Mouse (Mus musculus): ENCODE results near the gene Catsper4. TPM values are rescaled to one million over a fixed set of nuclear protein-coding genes. Genes with fewer than 3 reads are reported as not detected.

Catsper4 gene
- polyA plus RNA-seq, 2 experiments, result not detected

DNA sequence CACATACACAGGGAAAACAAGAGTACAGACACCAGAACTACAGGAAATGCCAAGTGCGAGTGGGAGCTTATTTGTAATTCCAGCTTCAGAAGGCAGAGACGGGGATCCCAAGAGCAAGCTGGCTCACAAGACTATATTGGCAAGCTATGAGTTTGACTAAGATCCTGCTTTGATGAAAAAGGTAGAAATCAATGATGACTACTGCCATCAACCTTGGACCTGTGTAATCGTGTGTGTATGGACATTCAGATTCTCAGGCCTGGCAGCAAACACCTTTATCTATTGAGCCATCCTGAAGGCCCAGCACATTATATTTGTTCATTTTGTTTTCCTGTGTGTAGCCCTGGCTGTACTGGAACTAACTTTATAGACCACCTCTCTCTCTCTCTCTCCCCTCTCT lies 43.5 kb downstream of the Catsper4 start:
- ATAC-seq (ENCODE audit: insufficient read depth) (no peak), DNase-seq (ENCODE audit: low read depth in 3 of 3, low spot score in 3 of 3) (no peak)
- TF ChIP-seq EP300 (IDR thresholded peaks at IDR 0.05; ENCODE audit: low read depth) (no peak), CTCF (IDR thresholded peaks at IDR 0.05; ENCODE audit: low read depth) (no peak)
- 75% methylated on average over 3 of the region's 3 CpGs for WGBS (ENCODE audit: insufficient replicate concordance)
- Histone ChIP-seq H3K9me3 (ENCODE audit: control insufficient read depth, low read length) (no peaks in the 10 kb centered on the region), H3K36me3 (replicated peaks; ENCODE audit: control insufficient read depth, insufficient read depth, low read depth) (peaks cover 2% of the 10 kb centered on the region; the same call in 1 of the 2 replicates), H3K9ac (replicated peaks) (no peak overlapping the region), H3K27me3 (ENCODE audit: control insufficient read depth, insufficient read depth, low read length) (no peaks in the 10 kb centered on the region), H3K27ac (no peak overlapping the region; the same call in 1 of the 2 replicates), H3K4me1 (replicated peaks; ENCODE audit: control insufficient read depth in 2 of 2, insufficient read depth in 2 of 2, low read length in 1 of 2) (peaks cover 28 to 32% of the 10 kb centered on the region in 2 experiments), H3K4me3 (ENCODE audit: insufficient read depth in 1 of 2, low read depth in 2 of 2, low read length in 2 of 2) (no peak overlapping the region), H3K4me2 (ENCODE audit: low read depth) (no peak overlapping the region)

GRCm38 (mm10) chr4:134181825-134182224 lies 45.4 kb downstream of the Catsper4 start:
- Histone ChIP-seq H3K4me1 (replicated peaks; ENCODE audit: control insufficient read depth in 2 of 2, insufficient read depth in 2 of 2, low read length in 1 of 2) (peaks cover 28 to 29% of the 10 kb centered on the region in 2 experiments), H3K27ac (peak overlapping the region; percentile 78), H3K9me3 (ENCODE audit: control insufficient read depth, low read length) (no peaks in the 10 kb centered on the region), H3K4me3 (ENCODE audit: insufficient read depth in 1 of 2, low read depth in 2 of 2, low read length in 2 of 2) (no peak overlapping the region), H3K36me3 (replicated peaks; ENCODE audit: control insufficient read depth, insufficient read depth, low read depth) (peaks cover 2% of the 10 kb centered on the region; the same call in 1 of the 2 replicates), H3K4me2 (ENCODE audit: low read depth) (peak overlapping the region; percentile 34), H3K27me3 (ENCODE audit: control insufficient read depth, insufficient read depth, low read length) (no peaks in the 10 kb centered on the region), H3K9ac (replicated peaks) (peak overlapping the region; percentile 20)
- DNase-seq (ENCODE audit: low read depth in 3 of 3, low spot score in 3 of 3), result no peak
- TF ChIP-seq CTCF (IDR thresholded peaks at IDR 0.05; ENCODE audit: low read depth) (peak; percentile 68), EP300 (IDR thresholded peaks at IDR 0.05; ENCODE audit: low read depth) (no peak)
- peak; percentile 75 for ATAC-seq (ENCODE audit: insufficient read depth)

GRCm38 (mm10) chr4:134181112-134181511 lies 46.1 kb downstream of the Catsper4 start:
- no peak overlapping the region; a peak in 1 of 4 replicates for H3K4me3 ChIP-seq (ENCODE audit: insufficient read depth in 1 of 2, low read depth in 2 of 2, low read length in 2 of 2)
- peak overlapping the region; percentile 78 for H3K27ac ChIP-seq
- peak overlapping the region; percentile 40 for H3K9ac ChIP-seq (replicated peaks)
- ATAC-seq (ENCODE audit: insufficient read depth) (peak; percentile 84), DNase-seq (ENCODE audit: low read depth in 3 of 3, low spot score in 3 of 3) (no peak)
- H3K36me3 ChIP-seq (replicated peaks; ENCODE audit: control insufficient read depth, insufficient read depth, low read depth), result peaks cover 3% of the 10 kb centered on the region
- H3K9me3 ChIP-seq (ENCODE audit: control insufficient read depth, low read length), result no peaks in the 10 kb centered on the region
- WGBS (ENCODE audit: insufficient replicate concordance), result 25% methylated on average over 1 of the region's 1 CpGs
- H3K27me3 ChIP-seq (ENCODE audit: control insufficient read depth, insufficient read depth, low read length), result no peaks in the 10 kb centered on the region
- TF ChIP-seq CTCF (IDR thresholded peaks at IDR 0.05; ENCODE audit: low read depth) (peak; percentile 2; the same call in 1 of the 2 replicates), EP300 (IDR thresholded peaks at IDR 0.05; ENCODE audit: low read depth) (peak; percentile 49)
- peak overlapping the region; percentile 34 for H3K4me2 ChIP-seq (ENCODE audit: low read depth)
- peaks cover 28 to 29% of the 10 kb centered on the region in 2 experiments for H3K4me1 ChIP-seq (replicated peaks; ENCODE audit: control insufficient read depth in 2 of 2, insufficient read depth in 2 of 2, low read length in 1 of 2)

GRCm38 (mm10) chr4:134172391-134172790 lies 54.8 kb downstream of the Catsper4 start:
- DNase-seq (ENCODE audit: low read depth in 3 of 3, low spot score in 3 of 3) (no peak), ATAC-seq (ENCODE audit: insufficient read depth) (no peak)
- H3K9me3 ChIP-seq (ENCODE audit: control insufficient read depth, low read length), result no peaks in the 10 kb centered on the region
- no peak overlapping the region for H3K27ac ChIP-seq
- peaks cover 6% of the 10 kb centered on the region for H3K36me3 ChIP-seq (replicated peaks; ENCODE audit: control insufficient read depth, insufficient read depth, low read depth)
- no peak overlapping the region for H3K9ac ChIP-seq (replicated peaks)
- TF ChIP-seq CTCF (IDR thresholded peaks at IDR 0.05; ENCODE audit: low read depth), result no peak
- no peak for TF ChIP-seq EP300 (IDR thresholded peaks at IDR 0.05; ENCODE audit: low read depth)
- H3K4me2 ChIP-seq (ENCODE audit: low read depth), result no peak overlapping the region
- 74% methylated on average over 3 of the region's 3 CpGs for WGBS (ENCODE audit: insufficient replicate concordance)
- no peaks in the 10 kb centered on the region for H3K4me1 ChIP-seq (replicated peaks; ENCODE audit: control insufficient read depth in 2 of 2, insufficient read depth in 2 of 2, low read length in 1 of 2)
- H3K27me3 ChIP-seq (ENCODE audit: control insufficient read depth, insufficient read depth, low read length), result no peaks in the 10 kb centered on the region
- no peak overlapping the region for H3K4me3 ChIP-seq (ENCODE audit: insufficient read depth in 1 of 2, low read depth in 2 of 2, low read length in 2 of 2)

DNA sequence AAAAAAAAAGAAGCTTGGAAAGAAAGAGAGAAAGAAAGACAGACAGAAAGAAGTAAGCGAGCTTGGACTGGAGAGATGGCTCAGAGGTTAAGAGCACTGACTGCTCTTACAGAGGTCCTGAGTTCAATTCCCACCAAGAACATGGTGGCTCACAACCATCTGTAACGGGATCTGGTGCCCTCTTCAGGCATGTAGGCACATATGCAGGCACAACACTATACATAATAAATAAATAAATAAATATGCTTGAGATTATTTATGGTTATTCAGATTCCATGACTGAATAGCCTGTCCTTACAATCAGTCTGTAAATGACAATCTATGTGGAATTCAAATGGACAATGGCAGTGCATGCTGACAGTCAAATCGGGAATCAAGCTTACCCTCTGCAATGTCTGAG lies 60.3 kb downstream of the Catsper4 start:
- H3K4me1 ChIP-seq (replicated peaks; ENCODE audit: control insufficient read depth in 2 of 2, insufficient read depth in 2 of 2, low read length in 1 of 2), result peaks cover 16% of the 10 kb centered on the region in 2 experiments
- H3K27ac ChIP-seq, result no peak overlapping the region
- H3K4me2 ChIP-seq (ENCODE audit: low read depth), result no peak overlapping the region
- H3K27me3 ChIP-seq (ENCODE audit: control insufficient read depth, insufficient read depth, low read length), result no peaks in the 10 kb centered on the region
- no peak for DNase-seq (ENCODE audit: low read depth in 3 of 3, low spot score in 3 of 3)
- no peak for ATAC-seq (ENCODE audit: insufficient read depth)
- 84% methylated on average over 3 of the region's 3 CpGs for WGBS (ENCODE audit: insufficient replicate concordance)
- no peak for TF ChIP-seq EP300 (IDR thresholded peaks at IDR 0.05; ENCODE audit: low read depth)
- peak; percentile 51 for TF ChIP-seq CTCF (IDR thresholded peaks at IDR 0.05; ENCODE audit: low read depth)
- H3K4me3 ChIP-seq (ENCODE audit: insufficient read depth in 1 of 2, low read depth in 2 of 2, low read length in 2 of 2), result no peak overlapping the region
- peaks cover 12% of the 10 kb centered on the region; the same call in 1 of the 2 replicates for H3K36me3 ChIP-seq (replicated peaks; ENCODE audit: control insufficient read depth, insufficient read depth, low read depth)
- H3K9me3 ChIP-seq (ENCODE audit: control insufficient read depth, low read length), result no peaks in the 10 kb centered on the region
- H3K9ac ChIP-seq (replicated peaks), result no peak overlapping the region

Measured in liver, embryonic 14.5 days (tissue).